Mouse (Mus musculus) urinary bladder, postnatal 14 days (tissue): ENCODE results near the gene Nfkbiz.

ENCODE experiments used
- DNase-seq: peaks from one replicate; pipeline ENCODE4 v3.0.0; 2021; ENCODE audit warnings: low spot score

Nfkbiz gene

DNA sequence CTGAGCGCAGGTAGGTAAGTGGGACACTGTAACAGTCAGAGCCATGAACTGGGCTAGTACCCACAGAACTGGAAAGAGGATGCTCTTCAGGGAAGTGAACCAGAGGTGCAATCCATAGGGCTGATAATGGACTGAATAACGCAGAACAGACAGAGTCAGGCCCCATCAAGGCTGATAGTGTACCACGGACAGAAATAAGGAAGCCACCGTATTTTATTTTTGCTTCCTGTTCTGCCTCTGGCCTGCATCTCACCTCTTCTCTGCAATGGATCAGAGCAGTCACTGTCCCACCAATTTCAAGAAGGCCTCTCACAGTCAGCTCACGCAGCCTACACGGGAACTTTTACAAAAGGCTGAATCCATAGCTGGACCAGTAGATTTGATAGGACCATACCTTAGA is 6.7 kb downstream of the Nfkbiz start:
- DNase-seq: no peak

DNA sequence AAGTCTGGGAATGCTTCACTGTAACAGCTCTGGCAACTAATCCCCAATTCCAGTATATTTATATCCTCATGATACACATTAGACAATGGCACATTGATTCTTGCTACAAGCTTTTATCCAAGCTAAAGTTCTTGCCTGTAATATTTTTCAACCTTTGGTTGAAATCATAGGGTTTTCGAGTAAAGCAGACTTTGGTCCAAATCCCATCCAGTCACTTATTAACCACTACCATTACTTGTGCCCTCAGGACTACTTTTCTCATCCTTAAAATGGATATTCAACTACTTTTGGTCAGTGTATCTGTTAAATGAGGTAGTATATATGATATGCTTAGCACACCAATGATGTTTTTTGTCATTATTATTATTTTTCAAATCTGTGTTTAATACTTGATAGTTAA is 7.2 kb downstream of the Nfkbiz start:
- DNase-seq: no peak

DNA sequence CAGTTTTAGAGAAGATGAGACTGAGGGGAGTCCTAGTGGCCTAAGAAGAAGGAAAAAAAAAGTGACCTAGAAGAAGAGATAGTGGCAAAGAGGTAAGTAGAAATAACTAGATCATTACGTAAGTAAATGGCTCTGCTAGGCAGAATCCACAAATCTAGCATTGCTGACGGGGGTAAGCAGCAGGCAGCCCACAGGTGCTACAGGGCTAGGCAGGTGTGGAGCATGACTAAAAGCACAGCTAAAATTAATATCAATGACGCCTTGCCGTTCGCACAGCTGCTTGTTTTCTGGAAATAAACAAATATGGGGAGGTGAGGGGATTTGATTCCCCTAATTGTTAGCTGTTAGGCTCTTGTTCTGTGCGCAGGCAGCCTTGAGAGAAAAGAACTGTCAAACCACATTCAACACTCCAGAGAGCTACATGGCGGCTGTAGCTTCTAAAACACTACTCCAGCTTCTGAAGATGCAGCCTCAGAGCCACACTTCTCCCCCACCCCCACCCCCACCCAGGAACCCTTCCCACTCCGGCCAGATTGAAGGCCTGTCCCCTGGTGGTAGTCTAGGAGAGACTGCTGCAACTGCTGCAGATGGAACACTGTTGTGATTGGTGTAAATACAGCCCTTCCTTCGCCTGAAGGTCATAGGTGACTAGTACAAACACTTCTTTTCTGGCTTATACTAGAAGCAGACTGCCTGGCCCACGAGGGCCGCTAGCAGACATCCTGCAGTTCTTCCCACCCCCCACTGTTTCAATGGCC is 15.1 kb downstream of the Nfkbiz start:
- no peak for DNase-seq

DNA sequence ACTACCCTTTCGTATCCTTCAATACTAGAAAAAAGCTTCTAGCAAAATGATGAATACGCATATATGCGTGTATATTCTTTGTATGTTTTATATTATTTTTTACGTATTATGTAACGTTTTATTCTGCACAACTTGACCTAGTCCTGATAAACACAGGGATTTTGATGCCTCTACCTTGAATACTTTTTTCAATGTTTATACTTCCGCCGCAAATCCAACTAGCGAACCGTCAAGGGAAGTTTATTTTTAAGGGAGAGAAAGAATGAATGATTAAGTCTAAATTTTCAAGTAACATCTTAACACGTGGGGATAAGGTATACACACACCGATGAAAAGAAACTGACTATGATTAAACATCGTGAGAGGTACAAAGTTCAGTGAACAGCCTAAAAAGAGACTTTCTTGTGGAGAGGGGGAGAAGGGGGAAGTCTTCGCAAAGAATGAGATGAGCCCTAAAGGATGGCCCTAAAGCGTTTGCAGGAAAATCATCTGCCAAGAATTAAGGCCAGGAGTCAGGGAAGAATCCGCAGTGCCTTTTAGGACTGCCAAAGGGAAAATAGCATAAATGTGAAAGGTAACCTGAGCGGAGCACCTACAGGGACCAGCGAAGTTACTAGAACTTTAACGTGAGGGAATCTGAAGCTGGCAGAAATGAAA is 15.8 kb downstream of the Nfkbiz start:
- no peak for DNase-seq

GRCm38 (mm10) chr16:55821997-55822740 is 16.5 kb downstream of the Nfkbiz start:
- DNase-seq: peak; percentile 96

GRCm38 (mm10) chr16:55821571-55821981 is 17.1 kb downstream of the Nfkbiz start:
- no peak for DNase-seq

DNA sequence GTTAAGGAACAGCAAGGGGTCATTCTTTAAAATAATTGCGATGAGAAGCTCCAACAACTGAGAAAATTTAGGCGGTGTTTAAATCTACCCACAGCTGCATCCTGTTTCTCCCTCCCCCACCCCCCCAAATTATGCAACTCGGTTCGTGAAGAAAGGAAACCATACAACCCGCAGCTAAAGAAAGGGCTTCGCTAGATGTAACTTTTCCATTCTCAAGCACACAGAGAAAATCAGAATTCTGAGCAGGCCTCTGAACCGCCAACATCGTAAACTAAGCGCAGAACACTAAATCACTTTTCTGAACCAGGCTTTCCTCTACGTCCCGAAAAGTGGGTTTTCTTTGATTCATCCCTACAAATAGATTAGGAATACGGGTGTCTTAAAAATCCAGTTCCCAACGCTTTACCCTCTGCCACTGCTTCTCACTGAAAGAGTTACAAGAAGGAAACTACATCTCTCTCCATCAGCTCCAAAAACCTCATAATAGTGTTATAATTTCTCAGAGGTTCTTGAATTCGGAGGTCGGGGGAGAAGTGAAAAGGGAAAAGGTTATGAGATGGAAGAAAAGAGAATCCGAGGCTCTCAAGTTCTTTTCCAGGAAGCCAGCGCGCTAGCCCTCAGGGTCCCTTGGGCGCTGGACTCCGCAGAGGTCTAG is 17.7 kb downstream of the Nfkbiz start:
- no peak for DNase-seq

DNA sequence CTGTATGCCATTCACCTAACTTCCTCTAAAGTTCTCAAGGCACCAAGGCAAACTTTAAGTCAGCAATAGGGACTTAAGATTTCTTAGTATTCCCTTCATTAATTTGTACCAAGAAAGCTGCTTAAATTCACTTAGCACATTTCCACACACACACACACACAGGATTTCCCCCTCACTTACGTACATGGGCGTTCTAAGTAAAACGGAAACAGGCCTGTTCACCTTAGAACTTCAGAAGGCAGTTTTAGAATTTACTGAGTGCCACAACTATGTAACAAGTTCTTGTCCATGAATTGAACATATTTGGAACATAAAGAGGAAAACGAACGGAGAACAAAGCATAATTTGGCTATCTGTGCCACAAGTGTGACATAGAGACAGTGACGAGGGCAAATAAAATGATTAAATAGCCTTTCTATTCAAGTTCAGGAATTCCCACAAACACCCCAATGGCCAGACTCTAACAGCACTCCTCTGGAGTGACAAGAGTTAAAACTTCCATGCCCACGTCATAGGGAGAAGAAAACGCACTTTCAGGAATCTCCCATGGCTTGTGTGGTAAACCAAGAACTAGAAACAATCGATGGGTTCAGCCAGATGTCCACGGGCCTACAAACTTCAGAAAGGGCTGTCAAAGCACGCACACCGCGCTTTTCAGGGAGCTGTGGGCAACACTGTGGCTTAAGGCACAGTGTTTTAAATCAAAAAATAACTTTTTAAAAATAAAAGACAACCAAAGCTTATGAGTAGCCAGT is 18.4 kb downstream of the Nfkbiz start:
- DNase-seq: no peak

DNA sequence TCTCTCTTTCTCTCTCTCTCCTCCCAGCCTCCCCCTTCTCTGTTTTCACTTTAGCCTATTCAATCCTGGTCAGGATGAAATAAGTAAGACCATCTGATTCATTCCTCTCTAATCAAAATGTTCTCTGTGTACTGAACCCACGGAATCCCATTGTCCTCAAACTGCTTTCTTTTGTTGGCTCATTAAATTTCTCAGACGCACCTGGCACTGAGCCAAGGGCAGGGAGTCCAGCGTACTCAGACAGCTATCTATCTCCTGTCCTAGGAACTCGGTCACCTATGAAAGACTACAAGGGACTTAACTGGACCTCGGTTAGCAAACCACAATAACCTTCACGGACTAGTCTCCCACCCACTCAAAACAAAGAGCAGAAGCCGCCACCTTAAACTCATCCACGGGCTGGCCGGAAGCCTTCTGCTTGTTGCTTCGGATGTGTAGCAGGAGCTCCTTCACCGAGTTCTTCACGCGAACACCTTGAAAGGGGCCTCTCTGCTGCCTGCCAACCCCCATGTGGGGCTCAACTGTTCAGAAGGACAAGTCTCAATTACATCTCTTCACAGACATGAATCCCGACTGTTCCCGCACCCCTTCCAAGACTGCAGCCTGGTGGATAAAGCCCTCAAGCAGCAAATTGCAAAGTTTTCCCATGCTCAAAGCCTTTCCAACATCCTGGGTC is 19.4 kb downstream of the Nfkbiz start:
- peak; percentile 60 for DNase-seq

GRCm38 (mm10) chr16:55817717-55818515 is 20.8 kb downstream of the Nfkbiz start:
- DNase-seq: no peak

GRCm38 (mm10) chr16:55816202-55816941 is 22.3 kb downstream of the Nfkbiz start:
- DNase-seq: no peak

- DNase-seq: no peak
These were observed 23.2 kb downstream of the Nfkbiz start for GRCm38 (mm10) chr16:55815466-55815865.

GRCm38 (mm10) chr16:55814686-55815085 is 24.0 kb downstream of the Nfkbiz start:
- DNase-seq: no peak

- no peak for DNase-seq
These were observed 24.8 kb downstream of the Nfkbiz start for GRCm38 (mm10) chr16:55813916-55814315.

GRCm38 (mm10) chr16:55811792-55812191 is 26.9 kb downstream of the Nfkbiz start:
- no peak for DNase-seq

- DNase-seq: no peak
These were observed 28.8 kb downstream of the Nfkbiz start for GRCm38 (mm10) chr16:55809779-55810514.

- no peak for DNase-seq
These were observed 29.4 kb downstream of the Nfkbiz start for GRCm38 (mm10) chr16:55809345-55809744.

DNA sequence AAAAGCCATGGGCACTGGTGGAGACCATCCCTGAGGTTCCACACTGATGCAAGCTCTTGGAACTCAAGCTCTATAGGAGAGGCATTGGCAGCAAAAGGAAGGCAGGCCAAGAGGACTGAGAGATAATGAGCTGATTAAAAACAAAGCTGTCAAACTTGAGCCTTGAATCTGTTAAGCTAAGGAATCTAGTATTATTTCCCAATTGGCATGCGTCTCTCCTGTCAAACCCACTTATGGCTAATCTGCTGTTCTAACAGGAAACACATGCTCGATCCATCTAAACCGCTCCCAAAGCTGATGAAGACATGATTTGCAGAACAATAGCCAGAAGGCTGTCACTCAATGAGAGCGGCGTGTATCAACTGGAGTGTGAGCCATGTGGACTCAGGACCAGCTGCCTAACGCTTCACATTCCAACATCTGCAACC is 31.2 kb downstream of the Nfkbiz start:
- DNase-seq: no peak

DNA sequence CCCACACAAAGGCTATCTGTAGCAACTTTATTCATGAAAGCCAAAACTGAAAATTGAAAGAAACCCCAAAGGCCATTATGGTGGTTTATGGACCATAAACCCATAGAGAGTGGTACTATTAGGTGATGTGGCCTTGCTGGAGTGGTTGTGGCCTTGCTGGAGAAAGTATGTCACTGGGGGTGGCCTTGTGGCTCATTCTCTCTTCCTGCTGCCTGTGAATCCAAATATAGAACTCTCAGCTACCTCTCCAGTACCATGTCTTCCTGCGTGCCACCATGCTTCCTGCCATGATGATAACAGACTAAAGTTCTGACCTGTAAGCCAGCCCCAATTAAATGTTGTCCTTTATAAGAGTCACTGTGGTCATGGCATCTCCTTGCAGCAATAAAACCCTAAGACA is 33.9 kb downstream of the Nfkbiz start:
- no peak for DNase-seq
